Mouse (Mus musculus): ENCODE results near the gene Med12l.

Gene Med12l

GRCm38 (mm10) chr3:59191674-59192073 is 186.0 kb downstream of the Med12l start:
- no peak for DNase-seq (ENCODE audit: low read depth)

GRCm38 (mm10) chr3:59194099-59194498 is 188.5 kb downstream of the Med12l start:
- DNase-seq (ENCODE audit: low read depth), result no peak

GRCm38 (mm10) chr3:59194938-59195337 is 189.3 kb downstream of the Med12l start, which contains the start of gene Gpr87:
Gene Gpr87, minus strand, starts transcription at chr3:59195104.
- DNase-seq (ENCODE audit: low read depth), result no peak

GRCm38 (mm10) chr3:59197329-59197948 is 191.8 kb downstream of the Med12l start:
- no peak for DNase-seq (ENCODE audit: low read depth)

- DNase-seq (ENCODE audit: low read depth), result no peak
These were observed 198.3 kb downstream of the Med12l start for GRCm38 (mm10) chr3:59203802-59204520.

GRCm38 (mm10) chr3:59204719-59205503 is 199.3 kb downstream of the Med12l start:
- DNase-seq (ENCODE audit: low read depth), result no peak

- no peak for DNase-seq (ENCODE audit: low read depth)
These were observed 200.3 kb downstream of the Med12l start for GRCm38 (mm10) chr3:59205941-59206340.

GRCm38 (mm10) chr3:59208650-59209548 is 203.3 kb downstream of the Med12l start:
- peak; percentile 64 for DNase-seq (ENCODE audit: low read depth)

- no peak for DNase-seq (ENCODE audit: low read depth)
These were observed 204.5 kb downstream of the Med12l start for GRCm38 (mm10) chr3:59210089-59210488.

- DNase-seq (ENCODE audit: low read depth), result no peak
These were observed 205.1 kb downstream of the Med12l start, which contains the start of gene P2ry13 for GRCm38 (mm10) chr3:59210727-59211126. Gene P2ry13, minus strand, starts transcription at chr3:59210882.

GRCm38 (mm10) chr3:59211784-59212183 is 206.2 kb downstream of the Med12l start:
- no peak for DNase-seq (ENCODE audit: low read depth)

- DNase-seq (ENCODE audit: low read depth), result no peak
These were observed 206.8 kb downstream of the Med12l start for GRCm38 (mm10) chr3:59212404-59212803.

- no peak for DNase-seq (ENCODE audit: low read depth)
These were observed 211.6 kb downstream of the Med12l start for GRCm38 (mm10) chr3:59217211-59217610.

GRCm38 (mm10) chr3:59219326-59219725 is 213.7 kb downstream of the Med12l start:
- no peak for DNase-seq (ENCODE audit: low read depth)

GRCm38 (mm10) chr3:59222303-59222702 is 216.7 kb downstream of the Med12l start:
- DNase-seq (ENCODE audit: low read depth), result no peak

GRCm38 (mm10) chr3:59225411-59225810 is 219.8 kb downstream of the Med12l start:
- no peak for DNase-seq (ENCODE audit: low read depth)

- DNase-seq (ENCODE audit: low read depth), result no peak
These were observed 222.1 kb downstream of the Med12l start for GRCm38 (mm10) chr3:59227696-59228095.

- no peak for DNase-seq (ENCODE audit: low read depth)
These were observed 223.3 kb downstream of the Med12l start for GRCm38 (mm10) chr3:59228730-59229551.

GRCm38 (mm10) chr3:59230912-59231311 is 225.3 kb downstream of the Med12l start:
- no peak for DNase-seq (ENCODE audit: low read depth)

- DNase-seq (ENCODE audit: low read depth), result no peak
These were observed 229.3 kb downstream of the Med12l start for GRCm38 (mm10) chr3:59234878-59235277.

- DNase-seq (ENCODE audit: low read depth), result no peak
These were observed 237.8 kb downstream of the Med12l start for GRCm38 (mm10) chr3:59243384-59243783.

All from c-Kit-positive CD71-negative TER-119-negative erythroid progenitor cells, embryonic 14.5 days (primary cell).